Mouse (Mus musculus): ENCODE measurements at regions not wholly inside any gene's neighbourhood (a gene's known extent, or its start where the extent isn't known, plus 50 kb on each side); places are given as distances from the start of the nearest gene placed in this dataset.

DNA sequence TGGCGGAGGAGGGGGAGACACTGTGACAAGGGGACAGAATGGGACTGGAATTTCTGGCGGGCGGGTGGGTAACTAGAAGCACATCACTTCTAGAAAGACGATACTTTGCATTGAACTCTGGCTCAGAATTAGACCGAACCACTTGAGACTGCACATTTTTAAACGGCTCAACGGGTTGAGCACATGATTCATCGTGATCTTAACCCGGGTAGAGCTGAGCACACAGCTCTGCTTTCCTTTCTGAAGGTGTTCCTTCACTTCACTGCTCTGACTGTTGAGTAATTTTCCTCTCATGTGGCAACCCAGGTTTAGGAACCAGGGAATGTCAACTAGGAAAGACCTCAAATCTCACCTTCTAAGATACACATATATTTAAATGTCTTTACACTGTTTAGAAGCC, 180.9 kb downstream of the Zfp365 start:
- DNase-seq (ENCODE audit: low spot score), result no peak

DNA sequence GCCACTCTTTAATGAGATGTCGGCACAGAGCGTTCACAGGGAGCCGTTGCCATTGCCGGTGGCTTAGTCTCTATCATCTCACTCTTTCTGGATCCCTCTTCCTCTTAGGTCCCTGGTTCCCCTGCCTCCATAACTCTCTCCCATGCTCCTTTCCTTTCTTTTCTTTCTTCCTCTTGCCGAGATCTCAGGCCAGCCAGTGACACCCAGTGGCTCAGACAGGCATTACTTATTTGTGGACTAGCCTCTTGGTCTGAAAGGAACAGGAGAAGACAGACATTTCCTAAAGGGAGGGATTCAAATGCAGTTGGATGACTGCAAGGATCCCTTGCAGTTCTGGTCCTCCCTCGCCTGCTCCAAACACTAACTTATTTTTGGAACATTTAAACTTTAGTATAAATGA, 180.5 kb upstream of the Ado start:
- peak; percentile 62 for DNase-seq (ENCODE audit: low spot score)

DNA sequence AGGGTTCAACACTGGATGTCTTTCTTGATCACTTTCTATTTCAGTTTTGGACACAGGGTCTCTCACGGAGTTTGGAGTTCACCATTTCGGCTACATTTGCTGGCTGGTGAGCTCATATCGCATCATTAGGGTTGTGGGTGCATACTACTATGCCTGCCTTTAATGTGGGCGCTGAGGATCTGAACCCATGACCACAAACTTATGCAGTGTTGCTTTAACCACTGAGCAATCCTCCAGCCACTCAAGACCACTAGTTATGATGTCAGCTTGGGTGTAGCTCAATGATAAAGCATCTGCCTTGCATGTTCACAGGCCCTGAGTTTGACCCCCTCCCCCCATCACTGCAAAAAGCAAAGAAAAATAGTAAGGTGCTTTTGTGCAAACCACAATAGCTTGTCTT, 178.8 kb upstream of the Ado start:
- DNase-seq (ENCODE audit: low spot score), result no peak

DNA sequence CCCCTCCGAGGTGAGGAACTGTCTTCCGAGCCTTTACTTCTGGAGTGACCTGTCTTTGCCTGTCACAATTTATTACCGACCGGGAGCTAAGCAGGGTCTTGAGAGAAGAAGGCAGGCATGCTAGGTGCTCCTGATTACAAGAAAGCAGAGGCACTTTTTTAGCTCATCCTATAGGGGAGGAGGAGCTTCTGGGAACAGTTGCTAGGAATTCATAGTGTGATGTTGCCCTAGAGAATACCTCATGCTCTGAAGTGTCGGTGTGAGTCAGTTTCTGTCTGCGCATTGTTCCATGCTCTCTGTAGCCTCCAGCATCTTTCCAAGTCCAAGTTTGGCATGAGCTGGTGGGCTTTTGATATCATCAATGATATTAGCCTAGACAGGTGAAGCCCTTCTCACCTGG, 178.0 kb upstream of the Ado start:
- DNase-seq (ENCODE audit: low spot score), result no peak

DNA sequence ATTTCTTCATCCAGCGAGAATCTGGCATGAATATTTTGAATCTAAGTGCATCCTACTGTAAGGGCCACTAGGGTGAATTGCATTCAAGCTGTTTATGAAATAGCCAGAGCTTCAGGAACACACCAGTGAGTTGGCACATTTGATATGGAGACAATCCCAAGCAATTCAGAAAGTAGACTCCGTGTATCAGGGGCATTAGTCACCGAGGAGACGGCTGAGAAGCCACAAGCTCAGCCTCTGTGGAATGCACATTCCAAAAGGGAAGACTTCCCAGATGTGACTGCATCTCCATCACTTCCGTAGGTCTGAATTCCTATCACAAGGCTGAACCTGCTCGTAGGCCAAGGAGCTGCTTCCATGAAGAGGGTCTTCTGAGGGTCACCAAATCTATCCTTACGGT, 177.6 kb upstream of the Ado start:
- no peak for DNase-seq (ENCODE audit: low spot score)

DNA sequence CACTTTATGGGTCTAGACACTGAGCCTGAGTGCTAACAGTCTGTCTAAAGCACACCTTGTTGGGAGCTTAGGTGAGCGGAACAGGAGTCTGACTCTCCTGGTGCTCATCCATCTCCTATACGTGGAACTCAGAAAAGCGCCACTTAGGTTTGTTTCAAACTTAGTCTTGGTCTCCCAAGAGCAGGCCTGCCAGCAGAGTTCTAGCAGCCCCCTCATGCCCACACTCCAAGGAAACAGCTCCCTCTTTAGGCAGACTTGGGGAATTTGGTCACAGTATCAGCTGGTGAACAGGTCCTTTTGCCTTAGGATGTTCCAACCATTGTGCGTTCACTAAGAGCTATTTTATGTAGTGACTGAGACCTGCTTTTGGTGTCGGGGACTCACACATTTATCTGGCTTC, 173.0 kb upstream of the Ado start:
- no peak for DNase-seq (ENCODE audit: low spot score)

DNA sequence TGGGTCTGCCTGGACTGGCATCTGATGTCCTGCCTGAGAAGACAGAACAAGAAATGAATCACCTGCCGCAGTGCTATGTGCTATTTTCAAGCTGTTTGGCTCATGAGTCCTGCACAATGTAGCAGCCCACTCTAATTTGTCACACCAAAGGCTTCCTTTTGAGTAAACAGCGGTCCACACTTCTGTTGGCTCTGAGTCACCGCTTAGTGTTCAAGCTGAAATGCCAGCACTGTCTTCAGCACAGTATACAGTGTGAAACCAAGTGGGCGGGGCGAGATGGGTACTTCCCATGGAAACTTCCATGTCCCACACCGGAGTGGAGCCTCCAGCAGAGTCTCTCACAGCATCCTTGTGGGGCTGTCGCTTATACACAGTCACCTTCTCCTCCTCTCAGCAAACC, 168.8 kb upstream of the Ado start:
- no peak for DNase-seq (ENCODE audit: low spot score)

DNA sequence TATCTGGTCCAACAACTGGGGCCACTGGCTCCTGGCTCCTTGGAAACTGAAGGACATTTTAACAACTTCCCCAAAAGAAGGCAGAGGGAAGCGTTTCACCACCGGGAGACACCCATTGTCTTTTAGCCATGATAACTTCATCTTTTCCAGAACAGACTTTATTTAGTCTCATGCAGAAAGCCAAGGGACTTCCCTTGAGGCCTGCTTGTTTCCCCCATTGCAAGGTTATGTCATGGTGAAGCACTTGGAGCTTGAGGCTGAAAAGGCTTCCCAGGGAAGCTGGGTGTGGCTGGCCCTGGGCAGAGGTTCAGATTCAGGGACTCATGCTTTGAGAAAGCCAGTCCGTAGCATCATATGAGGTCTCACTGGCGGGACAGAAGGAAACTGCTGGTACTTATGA, 166.3 kb upstream of the Ado start:
- DNase-seq (ENCODE audit: low spot score), result peak; percentile 29

DNA sequence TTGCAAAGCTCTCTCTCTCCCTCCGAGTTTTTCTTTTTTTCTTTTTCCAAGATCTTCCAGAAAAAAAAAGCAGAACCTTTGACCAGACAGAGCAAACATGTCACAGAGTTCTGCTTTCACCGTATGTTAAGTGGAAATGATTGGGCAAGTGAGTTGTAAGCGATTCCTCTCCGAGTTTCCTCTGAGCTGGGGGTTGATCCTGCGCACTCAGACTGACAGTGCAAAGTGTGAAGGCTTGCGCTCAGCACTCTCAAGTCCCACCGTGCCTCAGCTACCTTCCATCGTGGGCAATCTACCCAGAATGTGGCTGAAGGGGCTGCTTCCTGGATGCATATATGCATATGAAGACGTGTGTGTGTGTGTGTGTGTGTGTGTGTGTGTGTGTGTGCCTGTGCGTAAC, 164.3 kb upstream of the Ado start:
- DNase-seq (ENCODE audit: low spot score), result no peak

DNA sequence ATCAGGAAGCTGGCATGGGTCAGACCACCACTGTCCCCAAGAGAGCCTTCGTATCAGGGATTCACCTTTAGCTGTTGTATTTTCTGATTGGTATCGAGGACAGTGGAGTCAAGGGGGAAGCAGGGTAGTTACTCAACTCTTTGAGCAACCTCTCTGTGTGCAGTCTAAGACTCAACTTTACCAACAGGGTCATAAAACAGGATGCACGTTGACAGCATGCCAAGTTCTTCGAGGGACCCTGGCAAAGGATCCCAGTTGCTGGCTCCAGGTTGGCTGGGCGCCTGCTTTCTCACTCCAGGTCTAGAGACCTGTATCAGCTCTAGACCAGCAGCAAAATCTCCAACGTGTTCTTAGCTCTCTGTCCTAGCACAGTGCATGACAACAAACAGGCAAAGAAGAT, 163.9 kb upstream of the Ado start:
- peak; percentile 12 for DNase-seq (ENCODE audit: low spot score)

DNA sequence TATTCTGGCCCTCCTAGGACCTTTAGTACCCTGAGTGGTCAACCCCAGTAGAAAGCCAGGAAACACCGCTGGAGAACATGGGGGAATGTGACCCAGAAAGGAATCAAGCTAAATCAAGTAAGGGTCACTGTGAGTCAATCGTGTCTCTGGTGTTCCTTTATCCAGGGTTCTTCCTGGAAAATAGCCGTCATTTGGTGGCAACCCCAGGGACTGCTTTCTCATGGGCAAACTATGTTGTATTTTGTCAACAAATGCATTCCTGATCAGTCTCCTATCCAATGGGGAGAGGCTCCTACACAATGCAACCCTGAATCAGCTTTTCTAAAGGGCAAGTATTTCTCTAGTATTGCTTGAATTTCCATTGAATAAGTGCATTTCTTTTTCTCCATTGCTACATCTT, 163.2 kb upstream of the Ado start:
- no peak for DNase-seq (ENCODE audit: low spot score)

DNA sequence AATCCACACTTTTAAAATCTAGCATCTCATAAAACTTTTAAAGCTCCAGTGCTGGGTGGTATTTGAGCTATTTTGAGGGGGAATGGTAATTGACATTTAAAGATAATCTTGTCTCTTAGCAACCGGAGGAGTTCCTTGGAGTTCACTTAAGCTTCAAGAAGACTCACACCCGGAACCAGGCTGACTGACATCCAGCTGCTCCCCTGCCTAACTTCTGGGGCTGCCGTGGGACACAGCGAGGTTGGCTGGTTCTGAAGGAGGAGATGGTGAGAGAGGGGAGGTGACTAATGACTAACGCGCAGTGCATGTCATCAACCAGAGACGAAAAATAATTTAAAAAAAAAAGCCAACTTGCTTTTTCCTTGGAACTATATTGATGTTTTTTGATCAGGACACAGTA, 157.7 kb upstream of the Ado start:
- DNase-seq (ENCODE audit: low spot score), result no peak

DNA sequence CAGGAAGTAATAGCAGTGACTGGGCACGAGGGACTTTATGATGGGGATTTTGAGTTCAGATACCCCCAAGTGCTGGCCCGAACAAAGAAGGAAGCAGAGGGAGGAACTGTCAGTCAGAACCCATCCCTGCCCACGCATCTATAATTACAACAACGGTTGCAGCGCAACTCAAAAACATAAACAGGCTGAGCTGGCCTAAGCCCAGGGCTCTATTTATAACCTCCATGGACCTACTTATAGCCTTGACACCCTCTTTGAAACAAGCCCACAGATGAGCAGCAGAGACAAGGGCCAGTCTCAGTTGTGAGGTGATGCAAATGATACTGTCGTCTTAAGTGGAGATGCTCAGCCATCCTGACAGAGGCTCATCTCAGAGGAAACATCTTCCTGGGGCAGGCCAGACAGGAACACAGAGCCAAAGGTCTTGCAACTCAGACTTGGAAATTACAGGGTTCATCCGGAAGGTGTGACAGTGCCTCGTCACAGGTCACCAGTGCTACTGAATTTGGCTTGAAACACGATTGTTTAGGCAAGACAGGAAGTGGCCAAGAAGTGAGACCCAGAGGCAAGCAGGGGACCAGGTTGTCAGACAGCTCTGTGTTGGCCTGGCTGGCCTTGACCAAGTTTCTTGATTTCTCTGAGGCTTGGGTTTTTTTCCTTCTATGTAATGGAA, 154.2 kb upstream of the Ado start:
- no peak for DNase-seq (ENCODE audit: low spot score)

DNA sequence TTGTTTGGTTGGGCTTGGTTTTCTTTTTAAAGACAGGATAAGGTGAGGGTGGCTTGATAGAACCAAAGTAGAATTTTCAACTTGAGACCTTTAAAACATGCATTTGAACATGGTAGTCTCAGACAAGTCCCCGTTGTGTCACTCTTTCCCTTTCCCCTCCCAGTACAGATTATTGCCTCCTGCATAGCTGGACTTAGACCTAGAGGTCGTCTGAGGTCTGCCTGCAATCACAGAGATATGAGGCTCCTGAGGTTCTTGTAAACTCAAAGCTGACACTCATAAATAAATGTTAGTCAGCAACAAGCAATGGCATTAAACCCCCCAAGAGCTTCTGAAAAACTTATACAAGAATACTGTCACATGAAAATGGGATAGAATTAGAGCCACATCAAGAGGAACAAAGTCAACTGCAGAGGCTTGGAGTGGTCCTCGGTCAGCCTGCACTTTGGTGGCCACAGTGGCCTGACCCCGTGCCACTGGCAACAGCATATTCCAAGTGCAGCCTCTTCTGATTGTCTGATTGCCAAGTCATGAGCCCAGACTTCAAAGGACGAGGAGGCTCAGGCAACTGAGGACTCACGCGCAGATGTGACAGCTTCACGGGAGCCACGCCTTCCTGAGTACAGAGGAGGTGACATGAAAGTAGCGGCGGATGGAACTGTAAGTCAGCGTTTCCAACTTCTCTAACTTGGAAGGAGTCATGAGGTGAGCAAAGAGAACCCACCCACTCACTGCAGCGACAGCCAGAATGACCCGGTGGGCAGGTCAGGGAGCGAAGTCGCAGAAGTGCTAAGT, 148.8 kb upstream of the Ado start:
- no peak for DNase-seq (ENCODE audit: low spot score)

DNA sequence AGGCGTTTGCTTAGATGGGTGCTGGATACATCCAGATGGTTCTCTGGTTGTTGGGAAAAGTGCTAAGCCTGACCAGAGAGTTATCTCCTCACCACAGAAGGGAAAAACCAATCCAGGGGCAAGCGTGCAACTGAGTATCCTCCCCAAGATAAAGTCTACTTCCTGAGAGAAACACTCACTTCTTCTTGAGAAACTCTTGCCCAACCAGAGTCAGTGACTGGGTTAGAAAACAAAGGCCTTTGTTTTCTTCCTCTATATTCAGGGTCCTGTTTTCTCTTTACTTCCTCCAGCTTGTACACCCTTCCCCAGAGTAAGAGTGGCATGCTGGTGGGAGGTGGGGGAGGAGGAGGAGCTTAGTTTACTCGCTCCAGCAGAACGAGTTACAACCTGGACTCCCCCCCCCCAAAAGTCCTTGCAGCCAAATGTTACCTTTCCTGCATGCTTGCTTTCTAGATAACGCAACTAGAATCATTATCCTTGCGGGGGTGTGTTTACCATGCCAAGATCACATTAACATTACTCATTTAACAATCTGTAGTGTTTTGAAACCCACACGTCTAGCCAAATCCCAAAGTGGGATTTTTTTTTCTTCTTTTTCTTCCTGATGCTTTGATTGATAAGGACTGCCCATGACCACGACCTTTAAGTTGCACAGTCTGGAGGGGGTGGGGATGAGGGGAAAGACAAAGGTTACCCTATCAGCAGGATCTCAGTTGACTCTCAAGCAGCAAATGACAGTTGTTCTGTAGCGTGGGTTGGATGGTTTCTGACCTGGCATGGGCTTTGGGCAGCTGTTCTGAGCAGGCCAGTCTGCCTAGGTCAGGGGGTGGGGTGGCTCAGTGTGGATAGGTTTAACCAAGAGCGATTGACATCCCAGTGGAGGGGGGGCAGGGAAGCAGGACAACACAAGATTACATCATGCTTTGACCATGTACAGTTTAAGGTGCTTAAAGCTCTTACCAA, 147.4 kb upstream of the Ado start:
- no peak for DNase-seq (ENCODE audit: low spot score)

DNA sequence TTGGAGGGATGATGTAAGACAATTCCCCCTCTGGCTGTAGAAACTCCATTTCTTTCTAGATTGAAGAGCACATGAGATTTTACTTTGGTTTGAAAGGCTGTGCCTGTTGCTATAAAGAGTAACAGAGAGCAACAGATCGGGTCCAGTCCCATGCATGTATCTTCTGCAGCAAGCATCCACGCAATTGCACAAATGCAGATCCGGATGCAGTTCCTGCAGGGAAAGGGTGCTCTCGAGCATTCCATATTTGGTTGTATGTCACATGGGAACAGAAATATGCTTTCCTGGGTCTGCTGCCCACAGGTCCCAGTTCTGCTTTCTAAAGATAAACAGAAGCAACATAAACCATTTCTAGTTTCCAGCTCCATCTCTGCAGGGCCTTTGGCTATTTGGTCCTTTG, 146.0 kb upstream of the Ado start:
- no peak for DNase-seq (ENCODE audit: low spot score)

DNA sequence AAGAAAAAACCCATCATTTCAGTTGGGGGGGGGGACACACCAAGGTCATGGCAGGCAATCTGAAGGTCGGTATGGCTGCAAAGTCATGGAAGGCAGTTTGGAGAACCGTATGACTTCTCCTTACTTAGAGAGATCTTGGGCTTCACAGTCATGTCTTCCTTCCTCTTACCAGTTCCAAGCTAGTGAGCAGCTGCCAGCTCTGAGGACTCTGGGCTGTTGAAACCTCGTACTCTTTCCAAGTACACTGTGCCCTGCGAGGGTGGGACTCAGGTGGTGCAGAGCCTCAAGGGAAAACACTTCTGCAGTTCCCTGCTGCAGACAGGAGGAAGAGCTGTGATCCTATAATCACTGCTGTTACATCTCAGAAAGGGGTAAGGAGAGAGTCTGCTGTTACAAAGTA, 144.8 kb upstream of the Ado start:
- no peak for DNase-seq (ENCODE audit: low spot score)

DNA sequence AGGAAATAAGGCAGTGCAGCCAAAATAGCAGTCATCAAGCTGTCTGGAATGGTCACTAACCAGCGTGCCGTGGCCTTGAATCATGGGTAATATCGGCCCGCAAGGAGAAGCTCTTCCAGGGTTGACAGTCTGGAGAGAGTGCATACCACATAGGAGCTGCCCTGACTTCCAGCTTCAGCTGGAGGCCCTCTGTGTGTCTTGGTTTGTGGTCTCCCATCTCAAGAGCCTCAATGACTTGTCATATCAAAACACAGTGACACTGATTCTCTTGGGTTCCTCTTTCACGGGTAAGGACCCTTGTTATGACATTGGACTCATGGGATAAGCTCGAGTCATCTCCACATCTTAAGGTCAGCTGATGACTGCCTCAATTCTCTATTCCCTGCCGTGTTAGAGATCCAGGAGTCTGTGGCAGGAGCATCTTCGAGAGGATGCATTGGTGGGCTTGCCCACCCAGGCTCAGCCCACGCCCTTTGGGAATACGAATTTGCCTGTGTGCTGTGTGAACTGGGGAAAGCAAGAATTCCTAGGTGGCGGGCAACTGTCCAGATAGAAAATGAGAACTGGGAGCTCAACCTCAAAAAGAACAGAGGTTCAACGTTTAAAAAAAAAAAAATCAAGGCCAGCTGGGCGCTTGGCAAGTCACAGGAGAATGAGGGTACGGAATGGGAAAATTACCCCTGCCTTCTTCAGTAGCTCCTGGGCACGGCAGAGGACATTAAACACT, 141.4 kb upstream of the Ado start:
- no peak for DNase-seq (ENCODE audit: low spot score)

DNA sequence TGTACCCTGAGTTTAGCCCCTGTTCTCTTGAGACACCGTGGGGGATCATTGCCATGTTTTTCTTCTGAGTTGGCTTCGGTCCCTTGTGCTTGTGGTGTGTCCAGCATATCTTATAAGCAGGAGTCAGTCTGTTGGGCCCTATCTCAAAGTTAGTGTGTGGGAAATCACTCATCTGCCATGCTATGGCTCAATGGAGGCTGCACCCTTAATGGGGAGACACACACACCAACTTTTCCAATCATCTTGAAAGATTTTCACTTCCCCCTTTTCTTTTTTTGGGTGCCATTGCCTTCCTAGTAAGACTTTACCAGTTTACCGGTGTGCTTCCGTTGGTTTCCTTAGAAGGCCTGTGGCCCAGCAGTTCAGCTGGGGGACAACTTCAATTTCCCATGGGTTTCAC, 130.6 kb upstream of the Ado start:
- DNase-seq (ENCODE audit: low spot score), result no peak

DNA sequence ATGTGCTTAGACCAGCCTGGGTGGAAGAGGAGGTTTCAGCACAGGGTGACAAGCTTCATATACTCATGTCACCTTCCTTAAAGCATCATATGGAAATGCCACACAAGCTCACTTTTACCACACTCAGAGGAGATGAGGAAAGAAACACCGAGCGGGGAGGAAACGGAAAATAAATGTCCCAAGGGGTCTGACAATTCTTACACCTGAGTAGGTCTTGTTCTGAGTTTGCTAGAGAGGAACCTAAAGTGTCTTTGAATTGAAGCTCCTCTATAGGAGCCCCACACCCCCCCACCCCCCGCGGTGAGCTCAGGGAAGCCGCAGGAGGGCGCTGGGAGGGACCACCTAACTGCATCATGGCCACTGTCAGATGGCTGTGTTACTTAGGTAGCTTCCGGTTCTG, 124.7 kb upstream of the Ado start:
- no peak for DNase-seq (ENCODE audit: low spot score)

DNA sequence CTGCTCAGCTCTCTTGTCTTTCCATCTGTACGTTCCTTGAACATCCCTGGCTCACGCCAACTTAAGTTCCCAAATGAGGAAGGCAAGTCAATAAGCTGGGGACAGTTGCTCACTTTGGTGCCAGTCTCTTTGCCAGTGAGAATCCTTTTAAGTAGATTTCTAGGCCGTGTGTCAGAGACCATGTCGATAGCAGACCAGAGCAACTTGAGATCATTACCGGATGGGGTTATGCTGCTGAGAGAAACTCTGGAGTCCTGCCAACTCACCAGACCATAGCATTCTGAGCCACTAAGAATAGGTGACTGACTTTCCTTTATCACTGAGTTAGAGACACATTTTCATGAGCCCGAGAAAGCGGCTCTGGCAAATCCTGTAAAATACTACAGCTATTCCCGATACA, 123.5 kb upstream of the Ado start:
- DNase-seq (ENCODE audit: low spot score), result no peak

DNA sequence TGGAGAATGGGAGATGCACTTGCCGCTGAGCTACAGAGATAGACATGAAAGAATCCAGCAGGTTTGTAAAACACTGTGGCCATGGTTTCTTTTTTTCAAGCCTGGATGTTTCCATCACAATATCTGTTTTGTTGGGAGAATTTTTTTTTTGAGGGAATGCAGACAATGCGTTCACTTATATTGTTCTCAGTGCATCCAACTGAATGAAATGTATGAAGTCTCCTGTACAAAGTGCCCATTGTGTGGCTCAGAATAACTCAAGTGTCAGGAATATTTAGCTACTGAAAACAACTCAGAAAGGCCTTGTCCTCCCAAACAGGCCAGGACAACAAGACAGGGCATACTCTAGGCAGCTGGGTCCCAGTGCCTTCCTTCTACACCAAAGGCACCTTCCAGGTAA, 120.3 kb upstream of the Ado start:
- no peak for DNase-seq (ENCODE audit: low spot score)
